Mouse (Mus musculus) cerebellum, adult 2 months (tissue): ENCODE data around the gene Txnrd3.

Source experiments
- CTCF ChIP-seq: fragments of 200-500 bp; IDR thresholded peaks from 2 replicates; pipeline ENCODE4 v1.5.1; 2011; ENCODE audit warnings: low read depth, mild to moderate bottlenecking, control low read depth, low read length, moderate library complexity, borderline replicate concordance; ENCODE audit not compliant: insufficient read depth
- POLR2A ChIP-seq: fragments of 200-500 bp; IDR thresholded peaks from 2 replicates; pipeline ENCODE4 v1.6.1; 2011; ENCODE audit warnings: low read length, control low read depth, borderline replicate concordance; ENCODE audit not compliant: insufficient read depth

DNA sequence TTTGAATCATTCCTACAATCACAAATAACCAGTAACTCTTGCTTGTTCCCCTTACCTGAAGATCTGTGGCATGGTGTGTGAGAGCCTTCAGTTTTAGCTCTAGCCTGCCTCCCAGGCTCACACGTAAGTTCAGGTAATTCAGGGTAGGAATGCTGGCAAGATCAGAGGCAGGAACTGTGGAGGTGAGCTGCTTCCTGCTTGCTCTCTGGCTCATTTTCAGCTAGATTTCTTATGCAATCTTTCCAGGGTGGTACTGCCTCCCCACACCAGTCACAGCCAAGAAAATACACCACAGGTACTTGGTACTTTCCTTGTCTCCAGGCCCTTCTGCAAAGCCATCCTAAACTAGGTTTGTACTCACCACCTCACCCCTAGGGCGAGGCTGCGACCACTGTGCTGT lies 18.7 kb downstream of the Txnrd3 start:
- TF ChIP-seq CTCF = no peak
- TF ChIP-seq POLR2A = no peak
